Mouse (Mus musculus) midbrain, embryonic 13.5 days (tissue): Measurements from ENCODE around the gene Fzd9. TPM values are rescaled to one million over a fixed set of nuclear protein-coding genes. Genes with fewer than 3 reads are reported as not detected.

Experiments
- ATAC-seq: fragments of 200-750 bp; cut with Nextera tagmentation; 2 replicates; pipeline ENCODE4 v1.8.0; 2017; ENCODE audit warnings: mild to moderate bottlenecking, moderate TSS enrichment, moderate library complexity
- H3K27ac ChIP-seq: fragments of 300-500 bp; sonication (generic); 2 replicates; pipeline ENCODE4 v1.5.1; 2015; ENCODE audit warnings: inconsistent platforms, mild to moderate bottlenecking, moderate library complexity
- H3K27me3 ChIP-seq: fragments of 300-500 bp; sonication (generic); 2 replicates; pipeline ENCODE4 v1.6.1; 2015; ENCODE audit warnings: mild to moderate bottlenecking, inconsistent platforms
- H3K36me3 ChIP-seq: fragments of 300-500 bp; sonication (generic); 2 replicates; pipeline ENCODE4 v1.6.1; 2015; ENCODE audit warnings: mild to moderate bottlenecking, inconsistent platforms
- H3K4me1 ChIP-seq: fragments of 300-500 bp; sonication (generic); replicated peaks from 2 replicates; pipeline ENCODE4 v1.6.1; 2015; ENCODE audit warnings: inconsistent platforms
- H3K4me2 ChIP-seq: fragments of 300-500 bp; sonication (generic); replicated peaks from 2 replicates; pipeline ENCODE4 v1.6.1; 2015; ENCODE audit warnings: moderate library complexity, mild to moderate bottlenecking, inconsistent platforms
- H3K4me3 ChIP-seq: fragments of 300-500 bp; sonication (generic); replicated peaks from 2 replicates; pipeline ENCODE4 v1.5.1; 2015; ENCODE audit warnings: mild to moderate bottlenecking, inconsistent platforms
- H3K9ac ChIP-seq: fragments of 300-500 bp; sonication (generic); replicated peaks from 2 replicates; pipeline ENCODE4 v1.6.1; 2015; ENCODE audit warnings: mild to moderate bottlenecking, inconsistent platforms
- H3K9me3 ChIP-seq: fragments of 300-500 bp; sonication (generic); 2 replicates; pipeline ENCODE4 v1.6.1; 2016; ENCODE audit warnings: mild to moderate bottlenecking, inconsistent platforms
- WGBS: fragments of 180-500 bp; shearing (Covaris S2); methylation state at CpG from one replicate; pipeline ENCODE4 v1.1.7; 2015; 5-methylcytosine and 5-hydroxymethylcytosine counted together
- microRNA-seq: library from miRNA; unstranded; fragments of <30 nt; microRNA quantifications from one replicate; pipeline ENCODE4, GENCODE M21; 2016
- polyA plus RNA-seq: library from polyadenylated mRNA; unstranded; fragments of >200 nt; fragmentation: Nextera tagmentation; extraction: Ambion mirVana; gene quantifications from 2 replicates; pipeline ENCODE4 v1.2.1, GENCODE M21; 2015

The Fzd9 gene
- polyA plus RNA-seq, 1 experiment from 2014 or later, result 11.3 TPM

GRCm38 (mm10) chr5:135216871-135217270, 34.2 kb downstream of the Fzd9 start:
- peaks cover 94% of the 10 kb centered on the region for H3K36me3 ChIP-seq
- no peak overlapping the region for H3K9ac ChIP-seq
- no peak overlapping the region for H3K4me2 ChIP-seq
- ATAC-seq, result no peak
- no peaks in the 10 kb centered on the region for H3K27me3 ChIP-seq
- no peak overlapping the region for H3K4me3 ChIP-seq
- H3K27ac ChIP-seq, result no peak overlapping the region
- WGBS, result 95% methylated on average over 6 of the region's 6 CpGs
- no peaks in the 10 kb centered on the region for H3K9me3 ChIP-seq
- H3K4me1 ChIP-seq, result no peaks in the 10 kb centered on the region

DNA sequence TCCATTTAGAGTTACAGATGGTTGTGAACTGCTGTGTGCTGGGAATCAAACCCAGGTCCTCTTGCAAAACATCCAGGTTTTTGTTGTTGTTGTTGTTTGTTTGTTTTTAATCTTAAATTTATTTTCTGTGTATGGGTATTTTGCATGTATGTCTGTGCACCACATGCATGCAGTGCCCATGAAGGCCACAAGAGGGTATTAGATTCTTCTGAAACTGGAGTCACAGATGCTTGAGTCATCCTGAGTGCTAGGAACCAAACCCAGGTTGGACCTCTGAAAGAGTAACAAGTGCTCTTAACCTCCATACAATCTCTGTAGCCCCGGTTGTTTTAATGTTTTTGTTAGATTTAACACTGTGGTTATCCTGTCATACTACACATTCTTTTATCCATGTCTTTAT, 42.8 kb downstream of the Fzd9 start:
- Histone ChIP-seq H3K36me3 (peaks cover 83% of the 10 kb centered on the region), H3K9me3 (no peaks in the 10 kb centered on the region), H3K27ac (no peak overlapping the region), H3K4me3 (no peak overlapping the region), H3K4me2 (no peak overlapping the region), H3K27me3 (no peaks in the 10 kb centered on the region), H3K4me1 (no peaks in the 10 kb centered on the region), H3K9ac (no peak overlapping the region)
- WGBS, result 94% methylated on average over 1 of the region's 1 CpGs
- no peak for ATAC-seq

GRCm38 (mm10) chr5:135202763-135203162, 48.3 kb downstream of the Fzd9 start:
- Histone ChIP-seq H3K4me3 (no peak overlapping the region), H3K4me1 (no peaks in the 10 kb centered on the region), H3K27ac (no peak overlapping the region), H3K27me3 (no peaks in the 10 kb centered on the region), H3K4me2 (no peak overlapping the region), H3K9me3 (no peaks in the 10 kb centered on the region), H3K36me3 (peaks cover 76% of the 10 kb centered on the region), H3K9ac (no peak overlapping the region)
- 93% methylated on average over 3 of the region's 3 CpGs for WGBS
- ATAC-seq, result no peak

Small RNAs within 50 kb of the gene (microRNA-seq; reads per million reads assigned to microRNA genes)
- not detected for gene Gm25315

Other genes starting within 250 kb of the Fzd9 start
- 50.7 and 51.2 TPM in 2 replicates for gene Abhd11, start 242.1 kb downstream of the Fzd9 start, polyA plus RNA-seq
- 63.4 and 69.7 TPM in 2 replicates for gene Stx1a, start 227.7 kb downstream of the Fzd9 start, polyA plus RNA-seq
- gene Dnajc30, start 187.0 kb downstream of the Fzd9 start, polyA plus RNA-seq, result 40.4 and 41.3 TPM in 2 replicates
- gene Bud23, start 186.3 kb downstream of the Fzd9 start, polyA plus RNA-seq, result 89.8 and 103 TPM in 2 replicates
- 24.0 and 32.1 TPM in 2 replicates for gene Vps37d, start 173.0 kb downstream of the Fzd9 start, polyA plus RNA-seq
- gene Mlxipl, start 161.3 kb downstream of the Fzd9 start, polyA plus RNA-seq, result 1.2 and 1.6 TPM in 2 replicates
- 13.7 and 14.3 TPM in 2 replicates for gene Tbl2, start 101.6 kb downstream of the Fzd9 start, polyA plus RNA-seq
- 49.6 and 51.2 TPM in 2 replicates for gene Bcl7b, start 82.9 kb downstream of the Fzd9 start, polyA plus RNA-seq
- gene Baz1b, start 64.0 kb downstream of the Fzd9 start, polyA plus RNA-seq, result 40.0 and 44.3 TPM in 2 replicates
- 0.28 TPM in 1 of 2 replicates, not detected in the other for gene Fkbp6, start 98.8 kb upstream of the Fzd9 start, polyA plus RNA-seq
- 0.11 TPM in 1 of 2 replicates, not detected in the other for gene Trim50, start 102.1 kb upstream of the Fzd9 start, polyA plus RNA-seq
- 30.8 and 33.9 TPM in 2 replicates for gene Nsun5, start 118.7 kb upstream of the Fzd9 start, polyA plus RNA-seq
- 13.8 and 15.2 TPM in 2 replicates for gene Pom121, start 143.3 kb upstream of the Fzd9 start, polyA plus RNA-seq